Mouse (Mus musculus) bone marrow macrophage, adult 2 months (primary cell): Measurements from ENCODE around the gene Manbal.

ENCODE experiments used
- CTCF ChIP-seq: IDR thresholded peaks from 2 replicates; pipeline ENCODE4 v1.5.1; 2012; ENCODE audit warnings: low read depth, mild to moderate bottlenecking, low read length, moderate library complexity
- POLR2A ChIP-seq: IDR thresholded peaks from 2 replicates; pipeline ENCODE4 v1.6.1; 2012; ENCODE audit warnings: mild to moderate bottlenecking, low read depth, low read length, borderline replicate concordance

DNA sequence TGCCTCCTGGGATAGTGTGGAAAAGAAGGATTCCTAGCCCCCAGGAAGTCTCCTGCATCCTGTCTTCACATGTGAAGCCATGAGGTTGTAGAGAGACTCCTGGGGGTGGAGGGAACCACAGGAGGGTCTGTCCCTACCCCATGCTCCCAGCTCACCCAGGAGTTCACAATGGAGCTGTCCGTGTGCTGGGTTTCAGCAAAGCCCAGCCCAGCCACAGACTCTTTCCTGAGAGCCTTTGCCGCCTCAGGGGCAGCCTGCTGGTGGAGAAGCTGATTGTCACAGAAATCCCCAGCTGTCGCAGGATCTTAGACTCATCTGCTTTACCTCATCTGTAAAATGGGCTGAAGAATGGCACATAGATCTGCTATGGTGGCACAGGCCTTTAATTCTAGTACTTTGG is 69.7 kb downstream of the Manbal start:
- TF ChIP-seq CTCF: no peak
- no peak for TF ChIP-seq POLR2A
